Mouse (Mus musculus) heart, postnatal 4 days (tissue): Measurements from ENCODE around the gene Vwa5b1. TPM values are rescaled to one million over a fixed set of nuclear protein-coding genes. Genes with fewer than 3 reads are reported as not detected.

ENCODE experiments used
- DNase-seq: peaks from one replicate; pipeline ENCODE4 v3.0.0; 2021
- total RNA-seq, 2 experiments: library from RNA; stranded (reverse); gene quantifications; 2 replicates each; pipeline ENCODE4 v1.2.3; 2021

Vwa5b1 gene
- total RNA-seq, 2 experiments from 2014 or later, result not detected

DNA sequence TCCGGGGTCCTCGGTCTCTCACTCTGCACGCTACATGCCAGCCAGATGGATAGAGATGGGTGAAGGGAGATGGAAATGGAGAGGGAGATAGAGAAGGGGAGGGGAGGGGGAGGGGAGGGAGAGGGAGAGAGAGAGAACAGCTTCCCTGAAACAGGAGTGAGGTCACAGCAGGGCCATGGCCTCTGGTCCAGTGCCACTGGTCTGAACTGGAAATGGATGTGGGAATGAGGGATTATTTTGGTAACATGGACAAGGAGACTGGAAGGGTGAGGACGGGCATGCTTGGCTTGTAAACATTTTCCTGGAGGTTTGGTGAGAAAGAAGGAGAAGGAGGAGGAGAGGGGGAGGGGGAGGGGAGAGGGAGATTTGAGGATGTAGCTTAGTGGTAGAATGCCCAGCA lies 59.0 kb downstream of the Vwa5b1 start:
- no peak for DNase-seq

DNA sequence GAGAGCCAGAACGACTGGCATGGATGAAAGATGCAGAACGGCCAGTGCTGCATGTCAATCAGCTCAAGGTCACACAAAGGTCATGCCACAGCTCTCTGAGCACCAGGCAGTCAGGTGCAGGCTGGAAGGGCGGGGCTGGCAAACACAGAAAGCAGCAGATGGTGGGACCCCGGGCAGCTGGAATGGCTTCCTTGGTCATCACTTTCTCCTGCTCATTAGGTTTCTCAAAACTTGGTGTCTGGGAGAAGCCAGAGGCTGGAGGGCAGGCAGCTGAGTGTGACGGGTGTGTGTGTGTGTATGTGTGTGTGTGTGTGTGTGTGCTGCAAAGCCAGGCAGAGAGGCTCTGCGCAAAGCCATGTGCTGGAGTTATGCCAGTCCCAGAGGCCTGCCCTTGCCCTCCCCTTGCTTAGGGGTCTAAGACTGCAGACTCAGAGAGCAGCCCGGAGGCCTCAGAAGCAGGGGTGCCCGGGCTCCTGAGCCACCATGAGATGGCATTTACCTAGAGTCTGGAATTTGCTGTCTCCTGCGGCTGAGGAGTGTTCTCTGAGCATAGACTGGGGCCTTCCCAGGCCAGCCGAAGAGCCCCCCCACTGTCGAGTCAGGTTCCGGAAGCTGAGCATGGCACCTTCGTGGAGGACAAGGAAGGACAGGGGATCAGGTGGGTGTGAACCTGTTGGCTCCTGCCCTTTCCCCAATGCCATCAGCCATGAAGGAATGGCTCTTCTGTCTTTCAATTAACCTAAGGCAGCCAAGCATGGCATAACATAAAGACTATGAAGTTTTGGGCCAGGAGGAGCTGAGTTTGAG lies 60.7 kb downstream of the Vwa5b1 start:
- no peak for DNase-seq

DNA sequence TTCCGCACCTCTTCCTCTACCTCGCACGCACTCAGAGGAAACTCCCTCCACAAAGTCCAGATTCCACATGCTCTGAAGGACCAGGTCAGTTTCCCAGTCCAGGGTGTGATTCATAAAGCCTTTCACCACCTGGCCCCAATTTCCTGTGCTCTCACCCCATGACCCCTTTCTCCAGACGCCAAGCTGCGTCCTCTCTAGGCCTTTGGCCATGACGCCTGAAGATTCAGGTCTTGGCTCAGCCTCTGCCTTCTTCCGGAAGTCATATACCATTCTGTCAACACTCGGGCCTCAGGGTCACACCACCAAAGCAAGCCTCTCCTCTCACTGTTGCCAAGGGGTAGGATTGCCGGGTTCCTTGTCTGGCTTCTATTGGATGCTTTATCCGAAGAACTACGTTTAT lies 65.8 kb downstream of the Vwa5b1 start:
- peak; percentile 45 for DNase-seq

GRCm38 (mm10) chr4:138568275-138568674 lies 67.4 kb downstream of the Vwa5b1 start:
- no peak for DNase-seq

- peak; percentile 88 for DNase-seq
These were observed 73.7 kb downstream of the Vwa5b1 start for GRCm38 (mm10) chr4:138561986-138562385.

DNA sequence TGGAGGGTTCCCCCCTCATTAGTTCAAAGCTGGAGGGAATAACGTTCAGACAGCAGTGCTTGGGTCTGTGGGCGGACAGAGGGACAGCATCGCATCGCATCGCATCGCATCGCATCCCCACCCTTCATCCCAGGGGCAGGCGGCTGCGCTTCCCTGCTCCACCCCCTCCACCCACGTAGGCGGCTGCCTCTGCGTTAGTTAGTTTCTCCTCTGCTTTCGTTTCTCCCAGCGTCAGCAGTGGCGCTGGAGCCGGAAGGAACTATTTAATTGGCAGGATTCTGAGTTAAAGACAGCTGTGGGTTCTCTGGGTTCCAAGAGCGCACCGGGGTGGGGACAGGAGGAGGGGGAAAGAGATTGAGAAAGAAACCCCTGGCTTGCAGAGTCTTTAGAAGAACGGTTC lies 80.2 kb downstream of the Vwa5b1 start:
- peak; percentile 51 for DNase-seq

DNA sequence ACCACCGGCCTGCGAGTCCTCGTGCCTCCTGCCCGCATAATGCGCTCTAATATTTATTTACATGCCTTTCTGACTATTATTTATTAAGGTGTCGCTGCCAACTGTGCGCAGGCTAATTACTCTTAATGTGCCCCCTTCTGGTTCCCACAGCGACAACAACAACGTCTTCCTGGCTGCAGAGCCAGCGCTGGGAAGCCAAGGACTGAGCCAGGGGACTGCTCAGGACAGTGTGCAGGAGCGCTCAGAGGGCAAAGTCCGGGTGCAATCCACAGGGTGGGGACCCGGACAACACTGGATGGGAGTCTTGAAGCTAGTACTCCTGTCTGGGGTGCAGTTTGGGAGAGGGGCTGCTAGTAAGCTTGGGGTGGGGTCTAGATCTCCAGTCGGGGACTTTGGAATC lies 80.8 kb downstream of the Vwa5b1 start:
- no peak for DNase-seq

- DNase-seq, result no peak
These were observed 81.4 kb downstream of the Vwa5b1 start for GRCm38 (mm10) chr4:138554302-138554701.

GRCm38 (mm10) chr4:138553516-138553933 lies 82.2 kb downstream of the Vwa5b1 start:
- DNase-seq, result no peak

DNA sequence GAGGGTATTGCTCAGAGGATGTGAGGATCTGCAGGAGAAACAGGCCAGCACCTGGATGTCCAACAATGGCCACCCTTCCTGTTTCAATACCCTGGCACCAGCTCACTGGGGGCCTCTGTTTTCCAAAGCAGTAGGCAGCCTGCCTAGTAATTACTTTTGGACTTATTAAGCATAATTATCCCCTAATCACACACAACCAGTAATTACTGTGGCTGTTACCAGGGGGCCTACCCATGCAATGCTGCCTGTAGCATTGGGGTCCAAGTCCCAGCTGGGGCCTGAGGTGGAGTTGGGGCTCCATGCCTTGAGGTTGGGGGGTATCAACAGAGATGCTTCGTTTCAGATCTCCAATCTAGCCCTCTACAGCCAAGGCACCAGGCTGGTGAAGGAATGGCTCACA lies 82.6 kb downstream of the Vwa5b1 start:
- no peak for DNase-seq

DNA sequence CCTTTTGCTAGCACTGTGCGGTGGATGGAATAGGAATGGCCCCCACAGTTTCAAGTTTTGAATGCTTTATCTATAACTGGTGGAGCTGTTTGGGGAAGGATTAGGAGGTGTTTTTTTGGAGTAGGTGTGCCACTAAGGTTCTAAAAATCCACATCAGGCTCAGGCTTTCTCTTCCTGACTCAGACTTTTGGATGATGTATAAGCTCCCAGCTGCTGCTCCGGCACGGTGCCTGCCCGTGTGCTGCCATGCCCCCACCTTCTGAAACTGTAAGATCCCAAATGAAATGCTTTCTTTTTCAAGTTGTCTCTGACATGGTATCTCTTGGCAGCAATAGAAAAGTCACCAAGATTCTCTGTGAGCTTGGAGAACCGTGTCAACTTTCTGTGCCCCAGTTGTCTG lies 84.1 kb downstream of the Vwa5b1 start:
- no peak for DNase-seq

- no peak for DNase-seq
These were observed 85.1 kb downstream of the Vwa5b1 start for GRCm38 (mm10) chr4:138550557-138550956.

DNA sequence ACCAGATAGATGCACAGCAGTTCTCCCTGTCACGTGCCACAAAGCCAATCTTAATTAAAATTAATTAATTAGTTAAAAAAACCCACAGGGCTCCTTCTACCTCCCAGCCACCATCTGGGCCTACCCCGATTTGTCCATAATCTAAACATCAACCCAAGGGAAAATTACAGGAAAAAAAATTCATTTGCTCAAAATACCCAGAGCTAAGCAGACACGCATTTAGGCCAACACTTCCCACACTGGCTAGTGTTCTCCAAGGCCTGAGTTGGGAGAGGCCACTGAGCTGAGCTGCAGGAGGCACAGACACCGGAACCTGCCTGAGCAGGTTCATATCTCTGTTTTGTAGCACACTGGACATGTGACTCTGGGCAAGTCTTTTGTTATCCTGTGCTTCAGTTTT lies 86.7 kb downstream of the Vwa5b1 start:
- DNase-seq, result no peak

GRCm38 (mm10) chr4:138548124-138548561 lies 87.5 kb downstream of the Vwa5b1 start:
- no peak for DNase-seq

DNA sequence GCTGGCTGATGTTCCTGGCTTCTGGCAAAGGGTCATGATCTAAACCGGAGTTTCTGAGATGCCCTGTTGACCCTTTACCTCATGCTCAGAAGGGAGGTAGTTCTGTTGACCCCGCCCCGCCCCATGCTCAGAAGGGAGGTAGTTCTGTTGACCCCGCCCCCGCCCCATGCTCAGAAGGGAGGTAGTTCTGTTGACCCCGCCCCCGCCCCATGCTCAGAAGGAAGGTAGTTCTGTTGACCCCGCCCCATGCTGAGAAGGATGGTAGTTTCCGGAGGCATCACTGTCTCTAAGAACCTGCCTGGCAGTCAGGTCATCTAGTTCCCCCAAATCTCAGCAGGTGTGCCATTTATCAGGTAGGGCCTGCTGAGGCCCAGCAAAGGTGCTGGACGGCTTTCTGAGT lies 88.1 kb downstream of the Vwa5b1 start:
- no peak for DNase-seq

GRCm38 (mm10) chr4:138547041-138547440 lies 88.6 kb downstream of the Vwa5b1 start:
- DNase-seq, result peak; percentile 25

DNA sequence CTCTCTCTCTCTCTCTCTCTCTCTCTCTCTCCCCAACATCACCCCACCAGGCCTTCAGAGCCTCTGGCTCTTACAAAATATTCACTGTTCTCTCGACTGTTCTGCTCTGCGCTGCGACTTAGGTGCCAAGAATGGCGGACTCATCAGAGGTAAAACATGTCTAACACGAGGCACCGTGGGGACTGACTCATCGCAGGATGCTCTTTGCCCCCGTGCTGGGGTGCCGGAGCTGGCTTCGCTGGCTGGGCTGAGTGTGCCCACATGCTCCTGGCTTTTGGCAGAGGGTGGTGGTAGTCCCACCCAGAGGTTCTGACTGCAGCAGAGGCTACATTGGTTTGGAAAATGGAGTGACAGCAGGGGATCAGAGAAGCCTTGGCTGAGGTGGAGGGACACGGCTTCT lies 89.4 kb downstream of the Vwa5b1 start:
- DNase-seq, result no peak

DNA sequence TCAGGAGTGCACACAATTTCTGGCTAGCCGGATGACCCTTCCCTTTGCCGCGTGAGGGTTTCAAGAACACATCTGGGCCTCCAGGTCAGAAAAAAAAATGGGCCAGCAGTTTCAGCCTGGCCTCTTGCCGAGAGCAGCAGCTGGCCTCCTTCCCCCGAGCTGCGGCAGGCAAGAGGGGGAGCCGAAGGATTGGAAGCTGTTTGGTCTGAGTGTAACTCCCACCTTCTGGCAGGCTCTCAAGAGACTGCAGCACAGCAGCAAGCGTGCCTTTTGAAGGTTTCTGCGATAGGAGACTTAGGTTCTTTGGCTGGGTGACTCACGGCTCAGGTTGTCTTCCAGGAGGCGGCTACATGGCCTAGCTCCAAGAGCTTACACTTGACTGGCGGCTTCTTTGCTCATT lies 92.5 kb downstream of the Vwa5b1 start:
- peak; percentile 70 for DNase-seq

DNA sequence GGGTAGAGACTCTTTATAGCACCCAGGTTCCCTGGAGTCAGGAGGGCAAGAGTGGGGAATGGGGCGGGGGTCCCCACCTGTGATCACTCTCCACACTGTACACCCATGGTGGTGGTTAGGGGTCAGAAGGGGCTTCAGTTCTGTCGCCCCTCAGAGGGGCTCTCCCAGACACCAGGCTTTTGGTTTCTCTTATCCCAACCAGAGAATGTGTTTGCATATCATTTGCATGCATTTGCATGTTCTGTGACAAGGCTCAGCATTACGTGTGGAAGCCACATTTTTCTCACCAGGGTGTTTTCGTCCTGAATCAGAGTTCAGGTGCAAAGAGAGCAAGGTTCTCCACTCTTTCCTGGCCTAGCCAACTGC lies 97.6 kb downstream of the Vwa5b1 start:
- no peak for DNase-seq

DNA sequence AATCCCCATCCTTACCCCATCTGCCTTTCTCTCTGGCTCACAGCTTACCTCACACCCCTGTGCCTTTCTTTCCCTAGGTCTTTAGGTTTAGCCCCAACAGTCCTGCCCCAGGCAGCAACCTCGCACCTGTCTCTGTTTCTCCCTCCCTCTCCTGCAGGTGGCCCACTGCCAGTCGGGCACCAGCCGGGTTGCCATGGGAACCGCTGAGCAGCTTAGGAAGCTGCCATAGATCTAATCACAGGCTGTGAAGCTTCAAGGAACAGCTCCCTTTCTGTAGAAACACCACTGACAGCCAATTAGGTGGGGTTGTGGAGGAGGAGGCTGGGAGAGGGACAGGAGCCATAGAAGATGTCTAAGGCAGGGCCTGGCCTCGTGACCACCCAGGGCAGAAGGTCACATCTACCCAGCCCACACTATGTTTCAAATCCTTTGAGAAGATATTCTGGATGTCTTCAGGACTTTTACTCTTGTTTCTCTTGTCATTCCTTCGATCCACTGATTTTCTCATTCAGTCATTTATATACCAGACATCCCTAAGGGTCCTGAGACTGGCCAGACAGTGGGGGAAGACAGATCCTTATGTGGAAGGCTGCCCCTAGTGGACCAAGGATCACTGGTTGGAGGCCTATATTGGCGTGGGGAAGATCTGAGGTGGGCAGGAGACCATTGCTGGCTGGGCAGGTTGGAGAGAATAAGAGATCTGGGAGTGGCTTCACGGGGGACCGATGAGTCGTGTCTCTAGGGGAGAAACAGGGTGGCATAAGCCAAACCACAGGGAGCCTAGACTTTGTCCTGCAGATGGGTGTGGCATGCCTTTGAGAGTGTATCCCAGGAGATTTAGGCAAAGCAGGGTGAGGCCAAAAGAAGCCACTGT lies 98.2 kb downstream of the Vwa5b1 start:
- DNase-seq, result no peak

DNA sequence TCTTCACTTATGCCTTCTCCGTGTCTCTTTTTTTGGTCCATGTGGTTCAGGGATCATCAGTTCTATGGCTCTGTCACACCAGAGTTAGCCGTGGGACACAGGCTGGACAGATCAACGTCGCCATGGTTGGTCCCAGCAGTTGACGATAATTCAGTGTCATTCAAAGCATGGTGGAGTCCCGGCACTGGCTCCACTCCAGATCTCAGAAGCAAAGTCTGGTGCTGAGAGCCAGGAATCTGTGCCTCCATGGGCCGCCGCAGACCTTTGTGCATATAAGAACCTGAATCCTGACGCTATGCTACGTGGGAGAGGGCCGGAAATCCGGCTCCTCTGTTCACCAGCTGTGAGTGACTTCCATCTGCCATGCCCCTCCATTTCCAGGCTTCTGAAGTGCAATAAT lies 100.1 kb downstream of the Vwa5b1 start:
- no peak for DNase-seq

DNA sequence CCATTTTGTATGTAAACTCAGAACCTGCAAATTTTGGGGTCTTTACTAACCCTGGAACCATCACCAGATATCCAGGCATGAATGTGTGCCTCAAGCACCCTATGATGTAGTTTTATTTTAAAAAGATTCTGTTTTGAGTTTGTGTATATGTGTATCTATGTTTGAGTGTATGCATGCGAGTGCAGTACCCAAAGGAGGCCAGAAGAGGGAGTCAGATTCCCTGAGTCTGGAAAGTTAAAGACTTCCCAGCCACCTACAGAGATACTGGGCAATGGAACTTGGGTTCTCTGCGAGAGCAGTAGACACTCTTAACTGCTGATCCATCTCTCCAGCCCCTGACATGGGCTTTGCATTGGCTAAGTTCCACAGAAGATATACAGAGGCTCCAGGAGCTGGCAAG lies 101.8 kb downstream of the Vwa5b1 start:
- no peak for DNase-seq

- no peak for DNase-seq
These were observed 103.9 kb downstream of the Vwa5b1 start for GRCm38 (mm10) chr4:138531761-138532160.

DNA sequence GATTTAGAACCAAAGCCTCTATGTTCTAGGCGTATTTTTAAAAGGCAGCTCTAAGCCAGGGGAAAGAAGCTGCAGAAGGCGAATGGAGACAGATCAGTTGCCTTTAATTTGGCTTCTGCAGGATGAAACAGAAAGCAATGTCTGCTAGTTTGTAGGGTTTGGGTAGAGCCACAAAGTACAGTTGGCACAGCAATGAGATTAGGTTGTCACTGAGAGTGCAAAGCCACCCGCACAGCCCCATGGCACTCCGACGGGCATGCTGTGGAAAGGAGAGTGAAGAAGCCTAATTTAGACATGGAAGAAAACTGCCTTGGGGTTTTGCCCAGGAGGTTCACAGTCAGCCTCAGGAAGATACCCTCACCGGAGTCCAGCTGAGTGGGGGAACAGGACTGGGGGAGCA lies 105.7 kb downstream of the Vwa5b1 start:
- DNase-seq, result no peak
